Mouse (Mus musculus): ENCODE measurements around the gene Frrs1. TPM values are rescaled to one million over a fixed set of nuclear protein-coding genes. Genes with fewer than 3 reads are reported as not detected.
"Not testable (repeated sequence)": the region's sequence is repeated elsewhere in the genome, so short reads cannot be mapped to it uniquely, and the experiment has no call there.

The Frrs1 gene
- polyA plus RNA-seq (2015; fragmentation: Nextera tagmentation; extraction: Ambion mirVana): 7.2 and 7.5 TPM in 2 replicates

DNA sequence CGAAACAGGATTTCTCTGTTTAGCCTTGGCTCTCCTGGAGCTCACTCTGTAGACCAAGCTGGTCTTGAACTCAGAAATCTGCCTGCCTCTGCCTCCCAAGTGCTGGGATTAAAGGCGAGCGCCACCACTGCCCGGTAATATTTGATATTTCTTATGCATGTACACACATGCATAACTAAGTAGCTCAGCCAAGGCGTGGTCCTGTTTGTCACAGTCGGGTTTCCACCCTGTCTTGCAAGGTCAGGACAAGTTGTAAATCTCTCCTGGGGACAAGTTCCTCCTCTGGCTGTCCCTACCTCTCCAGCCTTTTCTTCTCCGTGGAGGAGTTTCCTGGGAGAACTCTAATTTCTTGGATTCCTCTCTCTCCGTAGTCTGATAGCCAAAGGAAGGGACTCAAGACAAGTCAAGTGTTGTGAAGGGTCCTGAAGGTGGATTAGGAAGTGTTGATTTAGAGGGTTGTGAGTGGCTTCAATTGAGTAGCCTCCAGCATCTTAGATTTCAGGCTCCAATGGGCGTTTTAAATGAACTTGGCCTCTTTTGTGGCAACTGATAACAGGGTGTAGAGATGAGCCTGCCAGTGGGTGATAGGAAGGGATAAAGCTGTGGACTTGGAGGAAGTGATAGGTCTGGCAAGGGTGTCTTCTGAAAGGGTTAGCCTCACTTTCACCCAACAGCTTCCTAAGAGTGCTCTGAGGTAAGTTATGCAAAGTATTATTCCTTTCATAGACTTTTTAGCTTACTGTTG is at the start of gene Frrs1:
Gene Frrs1, plus strand, starts transcription at position 524 of the 745 bp plus-strand sequence.
- Histone ChIP-seq H3K36me3 (ENCODE audit: control insufficient read depth, insufficient read depth, low read length) (no peaks in the 10 kb centered on the region), H3K4me3 (ENCODE audit: low read length) (no peak within 1 kb of the TSS), H3K27ac (ENCODE audit: low read length) (no peak within 1 kb of the TSS), H3K4me2 (ENCODE audit: low read depth, low read length) (no peak within 1 kb of the TSS), H3K9ac (ENCODE audit: low read length) (no peak within 1 kb of the TSS), H3K27me3 (ENCODE audit: control insufficient read depth, insufficient read depth, low read depth, low read length) (peaks cover 2% of the 10 kb centered on the region; the same call in 1 of the 2 replicates), H3K9me3 (ENCODE audit: control insufficient read depth, low read length) (no peaks in the 10 kb centered on the region), H3K4me1 (replicated peaks; ENCODE audit: control insufficient read depth, insufficient read depth, low read length) (peaks cover 5% of the 10 kb centered on the region)
- no peak for ATAC-seq (ENCODE audit: low read depth)
- 72% methylated on average over 9 of the region's 9 CpGs for WGBS

- WGBS: 79% methylated on average over 6 of the region's 6 CpGs
- not testable (repeated sequence) for H3K27ac ChIP-seq (ENCODE audit: low read length); H3K27me3 ChIP-seq (ENCODE audit: control insufficient read depth, insufficient read depth, low read depth, low read length); H3K9ac ChIP-seq (ENCODE audit: low read length); H3K4me3 ChIP-seq (ENCODE audit: low read length); H3K4me1 ChIP-seq (replicated peaks; ENCODE audit: control insufficient read depth, insufficient read depth, low read length); H3K9me3 ChIP-seq (ENCODE audit: control insufficient read depth, low read length); ATAC-seq (ENCODE audit: low read depth); H3K4me2 ChIP-seq (ENCODE audit: low read depth, low read length); H3K36me3 ChIP-seq (ENCODE audit: control insufficient read depth, insufficient read depth, low read length)
Observed at GRCm38 (mm10) chr3:116810351-116810750, 48.9 kb upstream of the Frrs1 start.

DNA sequence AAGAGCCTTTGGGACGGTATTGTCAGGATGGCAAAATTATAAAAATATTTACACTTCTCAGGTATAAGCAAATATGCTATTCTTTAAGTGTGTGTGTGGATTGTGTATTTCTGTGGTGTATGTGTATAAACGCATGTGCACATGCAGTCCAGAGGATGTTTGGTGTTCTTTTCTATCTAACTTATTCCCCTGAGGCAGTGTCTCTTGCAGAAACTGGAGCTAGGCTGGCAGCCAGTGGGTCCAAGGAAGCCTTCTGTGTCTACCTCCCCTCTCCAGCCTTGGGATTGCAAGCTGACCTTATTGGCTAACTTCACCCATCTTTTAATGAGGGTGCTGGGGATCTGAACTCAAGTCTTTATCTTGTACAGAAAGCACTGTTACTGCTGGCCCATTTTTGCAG is 46.3 kb upstream of the Frrs1 start:
- no peak overlapping the region for H3K4me2 ChIP-seq (ENCODE audit: low read depth, low read length)
- H3K9ac ChIP-seq (ENCODE audit: low read length): no peak overlapping the region
- H3K27ac ChIP-seq (ENCODE audit: low read length): no peak overlapping the region
- H3K9me3 ChIP-seq (ENCODE audit: control insufficient read depth, low read length): no peaks in the 10 kb centered on the region
- no peak for ATAC-seq (ENCODE audit: low read depth)
- H3K4me3 ChIP-seq (ENCODE audit: low read length): no peak overlapping the region
- 0 out of 2 replicates have a peak, but pooled peaks cover 4% of the 10 kb centered on the region for H3K4me1 ChIP-seq (replicated peaks; ENCODE audit: control insufficient read depth, insufficient read depth, low read length)
- H3K27me3 ChIP-seq (ENCODE audit: control insufficient read depth, insufficient read depth, low read depth, low read length): no peaks in the 10 kb centered on the region
- no peaks in the 10 kb centered on the region for H3K36me3 ChIP-seq (ENCODE audit: control insufficient read depth, insufficient read depth, low read length)
- WGBS: 73% methylated on average over 2 of the region's 2 CpGs

DNA sequence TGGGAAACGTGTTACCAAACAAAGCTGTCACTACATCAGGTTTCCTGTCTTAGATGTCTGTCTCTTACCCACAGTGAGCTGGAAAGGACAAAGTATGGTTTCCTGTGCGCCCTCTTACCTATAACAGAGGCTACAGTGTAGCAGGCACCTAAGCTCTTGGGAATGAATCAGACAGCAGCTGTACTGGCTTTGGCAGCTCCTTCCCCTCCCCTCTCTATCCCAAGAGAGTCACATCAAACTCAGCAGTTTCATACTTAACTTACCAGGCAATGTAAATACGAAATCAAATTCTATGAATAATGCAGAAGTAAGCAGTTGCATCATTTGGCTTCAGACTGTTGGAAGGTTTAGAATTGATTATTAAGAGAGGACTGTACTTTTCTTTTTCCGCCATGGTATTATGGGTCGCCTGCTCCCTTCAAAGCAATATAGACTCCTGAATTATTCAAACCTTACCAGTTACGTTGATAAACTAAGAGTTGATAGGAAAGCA is 43.9 kb upstream of the Frrs1 start:
- no peak overlapping the region for H3K4me3 ChIP-seq (ENCODE audit: low read length)
- WGBS: 76% methylated on average over 6 of the region's 6 CpGs
- no peaks in the 10 kb centered on the region for H3K9me3 ChIP-seq (ENCODE audit: control insufficient read depth, low read length)
- ATAC-seq (ENCODE audit: low read depth): no peak
- no peak overlapping the region for H3K9ac ChIP-seq (ENCODE audit: low read length)
- H3K36me3 ChIP-seq (ENCODE audit: control insufficient read depth, insufficient read depth, low read length): no peaks in the 10 kb centered on the region
- H3K27me3 ChIP-seq (ENCODE audit: control insufficient read depth, insufficient read depth, low read depth, low read length): no peaks in the 10 kb centered on the region
- no peaks in the 10 kb centered on the region for H3K4me1 ChIP-seq (replicated peaks; ENCODE audit: control insufficient read depth, insufficient read depth, low read length)
- H3K27ac ChIP-seq (ENCODE audit: low read length): no peak overlapping the region
- no peak overlapping the region for H3K4me2 ChIP-seq (ENCODE audit: low read depth, low read length)

DNA sequence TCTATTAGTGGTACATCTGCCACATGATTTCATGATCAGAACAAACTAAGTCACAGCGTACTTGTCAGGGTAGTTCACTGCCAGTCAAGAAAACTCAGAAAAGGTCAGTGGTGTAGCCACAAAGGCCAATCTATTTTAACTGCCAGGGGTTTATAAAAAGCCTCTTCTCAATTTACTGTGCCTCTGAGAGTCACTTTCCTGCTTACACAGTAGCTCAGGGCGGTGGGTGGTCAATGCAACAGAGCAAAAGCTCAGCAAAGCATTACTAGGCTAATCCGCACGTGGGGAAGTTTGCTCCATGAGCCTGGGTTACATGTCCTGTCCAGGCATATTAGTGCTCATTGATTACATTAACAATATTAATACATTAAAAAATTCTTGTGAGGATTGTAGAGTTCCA is 43.3 kb upstream of the Frrs1 start:
- 79% methylated on average over 4 of the region's 4 CpGs for WGBS
- H3K4me2 ChIP-seq (ENCODE audit: low read depth, low read length): no peak overlapping the region
- H3K4me3 ChIP-seq (ENCODE audit: low read length): no peak overlapping the region
- H3K27me3 ChIP-seq (ENCODE audit: control insufficient read depth, insufficient read depth, low read depth, low read length): no peaks in the 10 kb centered on the region
- no peaks in the 10 kb centered on the region for H3K9me3 ChIP-seq (ENCODE audit: control insufficient read depth, low read length)
- no peak overlapping the region for H3K9ac ChIP-seq (ENCODE audit: low read length)
- no peaks in the 10 kb centered on the region for H3K4me1 ChIP-seq (replicated peaks; ENCODE audit: control insufficient read depth, insufficient read depth, low read length)
- no peak overlapping the region for H3K27ac ChIP-seq (ENCODE audit: low read length)
- H3K36me3 ChIP-seq (ENCODE audit: control insufficient read depth, insufficient read depth, low read length): no peaks in the 10 kb centered on the region
- no peak for ATAC-seq (ENCODE audit: low read depth)

- Histone ChIP-seq H3K36me3 (ENCODE audit: control insufficient read depth, insufficient read depth, low read length) (no peaks in the 10 kb centered on the region), H3K4me1 (replicated peaks; ENCODE audit: control insufficient read depth, insufficient read depth, low read length) (no peaks in the 10 kb centered on the region), H3K9ac (ENCODE audit: low read length) (no peak overlapping the region), H3K4me2 (ENCODE audit: low read depth, low read length) (no peak overlapping the region), H3K27ac (ENCODE audit: low read length) (no peak overlapping the region), H3K9me3 (ENCODE audit: control insufficient read depth, low read length) (no peaks in the 10 kb centered on the region), H3K27me3 (ENCODE audit: control insufficient read depth, insufficient read depth, low read depth, low read length) (no peaks in the 10 kb centered on the region), H3K4me3 (ENCODE audit: low read length) (no peak overlapping the region)
- WGBS: 60% methylated on average over 3 of the region's 3 CpGs
- peak; percentile 69; the same call in 1 of the 2 replicates for ATAC-seq (ENCODE audit: low read depth)
Observed at GRCm38 (mm10) chr3:116816674-116817215, 42.5 kb upstream of the Frrs1 start.

GRCm38 (mm10) chr3:116817231-116817630 is 42.0 kb upstream of the Frrs1 start:
- ATAC-seq (ENCODE audit: low read depth): peak; percentile 61; the same call in 1 of the 2 replicates
- Histone ChIP-seq H3K4me2 (ENCODE audit: low read depth, low read length) (no peak overlapping the region), H3K9me3 (ENCODE audit: control insufficient read depth, low read length) (no peaks in the 10 kb centered on the region), H3K27me3 (ENCODE audit: control insufficient read depth, insufficient read depth, low read depth, low read length) (no peaks in the 10 kb centered on the region), H3K4me3 (ENCODE audit: low read length) (no peak overlapping the region), H3K9ac (ENCODE audit: low read length) (no peak overlapping the region), H3K27ac (ENCODE audit: low read length) (no peak overlapping the region), H3K36me3 (ENCODE audit: control insufficient read depth, insufficient read depth, low read length) (no peaks in the 10 kb centered on the region), H3K4me1 (replicated peaks; ENCODE audit: control insufficient read depth, insufficient read depth, low read length) (no peaks in the 10 kb centered on the region)
- WGBS: 73% methylated on average over 7 of the region's 7 CpGs

DNA sequence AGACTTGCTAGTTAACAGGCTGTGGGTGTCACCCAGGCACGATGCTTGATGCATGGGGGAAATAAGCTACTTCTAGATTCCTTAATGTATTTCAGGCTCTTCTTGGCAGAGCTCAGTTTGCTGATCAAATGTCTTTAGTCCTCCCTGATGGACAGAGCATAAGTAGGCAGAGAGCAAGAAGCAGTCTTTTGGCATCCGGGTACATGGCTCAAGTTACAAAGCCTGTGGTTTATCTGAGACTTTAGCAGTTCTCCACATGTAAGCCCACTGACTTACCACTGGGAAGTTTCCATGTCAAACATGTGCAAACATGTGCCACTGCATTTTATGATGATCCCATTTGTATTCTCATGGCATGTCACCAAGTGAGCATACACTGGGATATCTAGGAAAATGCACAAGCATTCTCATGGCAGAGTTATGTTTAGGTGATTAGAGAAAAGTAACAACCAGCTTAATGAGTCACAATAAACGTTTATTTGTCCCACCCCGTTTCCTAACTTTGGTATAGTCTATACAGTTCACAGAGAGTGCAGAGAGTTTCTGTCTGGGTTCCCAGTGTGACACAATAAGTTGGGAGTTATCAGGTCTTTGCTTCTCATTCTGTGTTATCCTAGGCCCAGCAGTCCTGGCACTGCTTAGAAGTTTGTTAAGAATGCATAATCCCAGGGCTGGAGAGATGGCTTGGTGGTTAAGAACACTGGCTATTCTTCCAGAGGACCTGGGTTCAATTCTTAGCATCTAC is 32.6 kb upstream of the Frrs1 start:
- no peak overlapping the region for H3K4me2 ChIP-seq (ENCODE audit: low read depth, low read length)
- no peak overlapping the region for H3K4me3 ChIP-seq (ENCODE audit: low read length)
- no peaks in the 10 kb centered on the region for H3K4me1 ChIP-seq (replicated peaks; ENCODE audit: control insufficient read depth, insufficient read depth, low read length)
- H3K27ac ChIP-seq (ENCODE audit: low read length): no peak overlapping the region
- 68% methylated on average over 4 of the region's 4 CpGs for WGBS
- no peaks in the 10 kb centered on the region for H3K27me3 ChIP-seq (ENCODE audit: control insufficient read depth, insufficient read depth, low read depth, low read length)
- no peak for ATAC-seq (ENCODE audit: low read depth)
- no peaks in the 10 kb centered on the region for H3K36me3 ChIP-seq (ENCODE audit: control insufficient read depth, insufficient read depth, low read length)
- no peaks in the 10 kb centered on the region for H3K9me3 ChIP-seq (ENCODE audit: control insufficient read depth, low read length)
- H3K9ac ChIP-seq (ENCODE audit: low read length): no peak overlapping the region

- no peak for ATAC-seq (ENCODE audit: low read depth)
- H3K4me2 ChIP-seq (ENCODE audit: low read depth, low read length): no peak overlapping the region
Observed at GRCm38 (mm10) chr3:116829274-116829920, 29.9 kb upstream of the Frrs1 start.

More at GRCm38 (mm10) chr3:116829274-116829920, 29.9 kb upstream of the Frrs1 start:
- 78% methylated on average over 10 of the region's 10 CpGs for WGBS
- Histone ChIP-seq H3K36me3 (ENCODE audit: control insufficient read depth, insufficient read depth, low read length) (no peaks in the 10 kb centered on the region), H3K9ac (ENCODE audit: low read length) (no peak overlapping the region), H3K9me3 (ENCODE audit: control insufficient read depth, low read length) (no peaks in the 10 kb centered on the region), H3K4me3 (ENCODE audit: low read length) (no peak overlapping the region), H3K27ac (ENCODE audit: low read length) (no peak overlapping the region), H3K4me1 (replicated peaks; ENCODE audit: control insufficient read depth, insufficient read depth, low read length) (no peaks in the 10 kb centered on the region), H3K27me3 (ENCODE audit: control insufficient read depth, insufficient read depth, low read depth, low read length) (no peaks in the 10 kb centered on the region)

Measured in lung, embryonic 16.5 days (tissue).